Mouse (Mus musculus) fibroblast of lung, adult 2 months (primary cell): Measurements from ENCODE around the gene Rps18.
A peak's percentile ranks its signal among the peaks of the same experiment; 100 is the strongest.
"Not testable (repeated sequence)": the region's sequence is repeated elsewhere in the genome, so short reads cannot be mapped to it uniquely, and the experiment has no call there.

Experiments used
- DNase-seq: peaks from one replicate; pipeline ENCODE4 v3.0.0-alpha.2; 2011; ENCODE audit warnings: low read depth

The Rps18 gene

DNA sequence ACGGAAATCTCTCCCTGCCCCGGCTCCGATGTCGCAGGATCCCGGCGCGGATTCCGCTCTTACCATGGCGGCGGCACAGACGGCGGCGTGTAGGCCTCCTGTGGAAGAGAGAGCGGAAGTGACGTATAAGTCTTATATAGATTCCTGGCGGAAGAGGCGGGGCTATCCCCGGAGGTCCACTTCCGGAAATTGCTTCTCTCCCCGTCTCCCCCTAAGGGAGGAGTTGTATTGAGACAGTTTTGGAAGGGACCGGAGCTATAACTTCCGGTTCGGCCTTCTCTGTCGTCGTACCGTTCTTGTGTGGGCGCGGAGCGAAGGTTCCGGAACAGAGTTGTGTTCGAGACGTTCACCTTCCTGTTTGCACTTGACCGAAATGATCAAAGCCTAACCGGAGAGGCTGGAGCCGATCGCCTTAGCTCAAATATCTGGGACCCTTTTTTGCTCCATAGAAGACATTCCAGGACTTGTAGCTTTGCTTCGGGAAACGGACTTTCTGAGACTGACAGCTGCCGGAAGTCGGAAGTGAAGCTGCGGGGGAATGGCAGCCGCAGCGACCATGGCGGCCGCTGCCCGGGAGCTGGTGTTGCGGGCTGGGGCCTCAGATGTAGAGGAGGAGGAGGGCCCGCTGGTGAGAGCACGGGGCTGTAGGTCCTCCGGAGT is at the start of gene Rps18, which contains the start of gene Vps52:
TSS of gene Rps18 (minus strand) at position 447 of the 660 bp plus-strand sequence.
TSS of gene Vps52 (plus strand) at position 258 of the 660 bp plus-strand sequence.
- DNase-seq = peak; percentile 98

DNA sequence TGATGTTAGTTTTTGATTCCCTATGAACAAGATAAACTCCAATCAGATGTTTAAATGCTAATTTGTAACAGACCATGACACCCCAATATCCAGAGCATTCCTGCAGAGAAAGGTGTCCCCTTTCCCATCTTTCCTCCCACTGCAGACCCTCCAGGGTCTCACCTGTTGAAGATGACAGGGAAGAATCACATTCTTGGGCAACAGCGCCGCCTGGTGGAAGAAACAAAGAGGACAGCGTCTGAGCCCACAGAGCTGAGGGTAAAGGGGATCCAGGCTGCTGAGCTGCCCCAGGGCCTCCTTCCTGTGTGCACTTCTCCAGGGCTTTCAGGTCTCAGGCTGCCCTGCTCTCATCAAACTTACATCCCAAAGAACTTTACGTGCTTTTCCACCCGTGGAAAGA is 47.6 kb upstream of the Rps18 start:
- no peak for DNase-seq

DNA sequence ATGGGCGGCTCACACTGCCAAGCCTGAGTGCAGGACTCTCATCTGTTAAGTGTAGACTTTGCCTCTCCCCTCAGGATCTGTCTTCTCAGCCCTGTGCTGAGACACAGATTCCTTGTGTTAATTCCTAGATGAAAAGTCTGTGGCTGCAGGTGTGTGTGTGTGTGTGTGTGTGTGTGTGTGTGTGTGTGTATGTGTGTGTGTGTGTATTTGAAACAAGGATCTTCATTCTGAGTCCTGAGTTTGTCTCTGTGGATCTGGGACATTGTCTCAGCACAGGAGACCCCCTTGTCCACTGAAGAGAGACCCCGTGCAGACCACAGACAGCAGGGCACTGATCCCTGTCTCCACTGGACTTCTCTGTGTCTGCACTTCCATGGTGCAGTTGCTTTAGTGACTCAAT is 45.0 kb upstream of the Rps18 start:
- DNase-seq = not testable (repeated sequence)

DNA sequence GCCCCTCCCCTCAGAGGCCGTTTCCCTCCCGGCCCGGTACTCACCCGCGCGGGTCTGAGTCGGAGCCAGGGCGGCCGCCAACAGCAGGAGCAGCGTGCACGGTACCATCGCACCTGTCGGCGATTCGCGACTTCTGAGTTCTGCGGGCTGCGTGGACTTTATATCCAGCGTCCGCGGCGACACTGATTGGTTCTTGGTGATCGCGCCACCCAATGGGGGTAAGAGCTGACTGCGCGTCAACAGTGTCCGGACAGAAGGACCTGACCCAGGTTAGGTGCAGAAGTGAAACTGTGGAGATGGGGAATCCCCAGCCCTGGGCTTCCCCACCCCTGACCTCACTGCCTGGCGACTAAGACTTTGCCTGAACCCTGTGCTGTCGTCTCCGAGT is 44.3 kb upstream of the Rps18 start, which contains the start of gene H2-K1:
TSS of gene H2-K1 (minus strand) at position 198 of the 388 bp plus-strand sequence.
- peak; percentile 77 for DNase-seq

DNA sequence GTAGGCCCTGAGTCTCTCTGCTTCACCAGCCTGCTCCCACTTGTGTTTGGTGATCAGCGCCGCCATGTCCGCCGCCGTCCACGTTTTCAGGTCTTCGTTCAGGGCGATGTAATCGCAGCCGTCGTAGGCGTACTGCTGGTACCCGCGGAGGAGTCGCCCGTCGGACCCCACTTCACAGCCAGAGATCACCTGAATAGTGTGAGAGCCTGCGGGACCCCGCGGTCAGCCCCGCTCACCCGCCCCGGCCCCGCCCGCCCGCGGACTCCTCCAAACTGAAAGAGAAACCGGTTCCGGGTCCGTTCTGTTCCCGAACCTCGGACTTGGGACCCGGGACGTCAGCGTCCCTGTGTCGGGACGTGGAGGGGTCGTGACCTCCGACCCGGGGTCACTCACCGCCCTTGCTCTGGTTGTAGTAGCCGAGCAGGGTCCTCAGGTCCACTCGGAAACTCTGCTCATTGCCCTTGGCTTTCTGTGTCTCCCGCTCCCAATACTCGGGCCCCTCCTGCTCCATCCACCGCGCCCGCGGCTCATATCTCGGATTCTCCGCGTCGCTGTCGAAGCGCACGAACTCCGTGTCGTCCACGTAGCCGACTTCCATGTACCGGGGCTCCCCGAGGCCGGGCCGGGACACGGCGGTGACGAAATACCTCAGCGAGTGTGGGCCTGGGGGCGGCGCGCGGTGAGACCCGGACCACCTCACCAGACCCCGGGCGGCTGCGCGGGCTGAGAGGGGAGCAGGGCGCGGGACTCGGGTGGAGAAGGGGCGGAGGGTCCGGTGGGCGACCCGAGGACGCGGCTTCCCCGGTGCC is 43.7 kb upstream of the Rps18 start:
- no peak for DNase-seq

DNA sequence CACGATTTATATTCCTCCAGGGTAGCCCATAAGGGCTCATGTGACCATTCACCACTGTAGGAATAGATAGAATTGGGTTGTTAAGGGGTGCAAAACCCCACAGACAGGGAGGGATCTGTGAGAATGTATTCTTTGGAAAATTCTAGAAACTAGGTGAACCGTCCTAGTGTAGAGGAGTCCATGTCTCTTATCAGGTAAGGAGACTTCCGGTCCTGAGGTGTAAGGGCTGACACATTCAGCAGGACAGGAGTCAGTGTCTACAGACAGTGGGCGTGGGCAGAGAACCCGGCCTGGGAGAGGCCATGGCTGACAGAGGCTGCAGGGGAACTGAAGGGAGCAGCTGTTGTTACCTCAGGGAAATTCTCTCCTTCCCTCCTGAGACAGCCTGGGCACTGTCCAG is 42.9 kb upstream of the Rps18 start:
- DNase-seq = not testable (repeated sequence)

DNA sequence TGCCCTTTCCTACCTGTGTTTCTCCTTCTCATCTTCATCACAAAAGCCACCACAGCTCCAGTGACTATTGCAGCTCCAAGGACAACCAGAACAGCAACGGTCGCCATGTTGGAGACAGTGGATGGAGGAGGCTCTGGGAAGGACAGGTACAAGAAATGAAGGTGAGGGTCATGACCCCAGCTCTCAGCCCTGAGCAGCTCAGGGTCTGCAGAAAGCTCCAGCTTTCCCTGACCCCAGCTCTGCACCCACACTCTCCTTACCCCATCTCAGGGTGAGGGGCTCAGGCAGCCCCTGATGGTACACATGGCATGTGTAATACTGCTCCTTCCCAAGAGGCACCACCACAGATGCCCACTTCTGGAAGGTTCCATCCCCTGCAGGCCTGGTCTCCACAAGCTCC is 41.2 kb upstream of the Rps18 start:
- not testable (repeated sequence) for DNase-seq

DNA sequence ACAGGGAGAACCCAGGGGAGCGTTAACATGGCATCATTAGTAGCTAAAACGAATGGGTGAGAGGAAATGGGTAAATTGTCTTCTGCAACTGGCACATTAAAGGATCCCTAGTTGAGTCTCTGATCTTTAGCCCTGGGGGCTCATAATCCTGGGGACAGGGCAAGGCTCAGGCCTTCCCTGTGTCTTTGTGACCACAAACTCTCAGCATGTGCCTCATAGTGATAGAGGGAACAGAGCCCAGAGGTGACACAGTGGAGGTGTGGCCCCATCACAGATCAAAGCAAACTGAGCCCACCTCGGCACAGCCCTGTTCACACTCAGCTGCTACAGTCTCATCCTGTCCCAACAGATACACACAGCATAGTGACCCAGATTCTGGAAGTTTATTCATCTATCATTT is 39.9 kb upstream of the Rps18 start:
- DNase-seq = no peak

DNA sequence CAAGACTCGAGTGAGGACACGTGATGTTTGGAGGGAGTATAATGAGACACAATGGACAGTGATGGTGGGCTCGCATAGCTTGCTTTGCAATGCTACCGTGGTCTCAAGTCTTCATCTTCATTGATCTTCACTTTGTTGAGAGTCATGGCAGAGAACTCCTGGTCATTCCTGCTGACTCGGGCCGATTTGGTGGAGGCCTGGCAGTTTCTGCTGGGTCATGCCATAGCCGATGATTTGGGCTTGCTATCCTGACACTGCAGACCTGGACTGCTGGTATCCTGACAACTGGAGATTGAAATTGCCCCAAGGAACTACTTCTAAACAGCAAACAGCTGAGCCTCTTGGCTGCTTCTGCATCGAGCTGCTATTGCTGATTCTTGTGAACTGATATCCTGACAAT is 39.2 kb upstream of the Rps18 start:
- DNase-seq = no peak

DNA sequence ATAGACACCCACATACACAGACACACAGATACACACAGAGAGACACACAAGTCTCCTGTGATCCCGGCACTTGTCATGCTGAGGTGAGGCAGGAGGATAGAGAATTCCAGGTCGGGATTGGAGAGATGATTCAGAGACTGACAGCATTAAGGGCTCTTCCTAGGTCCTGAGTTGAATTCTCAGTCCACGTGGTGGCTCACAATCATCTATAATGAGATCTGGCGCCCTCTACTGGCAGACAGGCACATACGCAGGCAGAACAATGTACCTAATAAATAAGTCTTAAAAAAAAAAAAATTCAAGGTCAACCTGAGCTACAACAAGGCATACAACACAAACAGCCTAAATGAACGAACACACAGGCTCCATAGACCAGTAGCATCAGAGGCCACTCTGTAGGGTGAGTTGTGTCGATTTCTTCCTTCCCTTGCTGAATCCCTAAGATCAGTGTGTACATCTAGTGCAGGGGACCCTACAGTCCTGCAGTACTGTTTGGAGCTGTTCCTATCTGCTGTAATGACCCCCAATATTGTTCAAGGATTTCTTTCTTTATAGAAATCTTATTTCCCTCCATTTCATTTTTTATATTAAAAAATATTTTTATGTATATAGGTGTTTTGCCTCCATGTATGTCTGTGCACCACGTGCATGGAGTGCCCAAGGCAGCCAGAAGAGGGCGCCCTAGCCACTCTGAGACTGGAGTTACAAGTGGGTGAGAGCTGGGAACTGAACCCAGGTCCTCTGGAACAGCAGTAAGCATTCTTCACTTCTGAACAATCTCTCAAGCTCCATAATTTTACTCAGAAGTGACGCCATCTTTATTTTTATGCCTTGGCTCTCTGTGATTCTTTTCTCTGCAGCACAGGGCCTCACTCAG is 36.2 kb upstream of the Rps18 start:
- DNase-seq = no peak

DNA sequence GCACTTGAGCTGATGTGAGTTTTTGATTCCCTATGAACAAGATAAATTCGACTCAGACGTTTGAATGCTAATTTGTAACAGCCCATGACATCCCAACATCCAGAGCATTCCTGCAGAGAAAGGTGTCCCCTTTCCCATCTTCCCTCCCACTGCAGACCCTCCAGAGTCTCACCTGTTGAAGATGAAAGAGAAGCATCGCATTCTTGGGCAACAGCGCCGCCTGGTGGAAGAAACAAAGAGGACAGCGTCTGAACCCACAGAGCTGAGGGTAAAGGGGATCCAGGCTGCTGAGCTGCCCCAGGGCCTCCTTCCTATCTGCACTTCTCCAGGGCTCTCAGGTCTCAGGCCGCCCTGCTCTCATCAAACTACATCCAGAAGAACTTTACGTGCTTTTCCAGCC is 26.3 kb upstream of the Rps18 start:
- DNase-seq = not testable (repeated sequence)

DNA sequence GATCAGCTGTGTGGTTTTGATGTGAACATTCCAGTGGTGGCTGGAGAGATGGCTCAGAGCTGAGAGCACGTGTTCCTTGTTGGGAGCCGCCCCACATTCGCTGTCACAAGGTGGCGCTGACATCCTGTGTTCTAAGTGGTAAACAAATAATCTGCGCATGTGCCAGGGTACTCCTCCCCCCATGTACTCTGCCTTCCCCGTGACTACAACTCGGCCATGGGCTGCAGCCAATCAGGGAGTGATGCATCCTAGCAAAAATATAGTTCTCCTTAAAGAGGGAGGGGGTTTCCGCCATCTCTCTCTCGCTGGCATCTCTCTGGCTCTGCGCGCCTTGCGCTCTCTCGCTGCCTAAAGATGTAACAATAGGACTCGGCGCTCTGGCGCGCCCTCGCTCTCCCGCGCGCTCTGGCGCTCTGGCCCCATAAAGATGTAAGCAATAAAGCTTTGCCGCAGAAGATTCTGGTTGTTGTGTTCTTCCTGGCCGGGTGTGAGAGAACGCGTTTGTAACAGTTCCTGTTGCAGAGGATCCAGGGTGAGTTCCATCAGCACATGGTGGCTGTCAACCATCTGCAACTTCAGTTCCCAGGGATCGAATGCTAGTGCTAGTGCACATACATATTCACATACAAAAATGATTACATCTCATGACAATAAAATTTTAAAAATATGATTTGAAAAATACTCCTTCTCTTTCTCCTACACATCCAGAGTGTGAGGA is 25.6 kb upstream of the Rps18 start:
- DNase-seq = peak; percentile 96

DNA sequence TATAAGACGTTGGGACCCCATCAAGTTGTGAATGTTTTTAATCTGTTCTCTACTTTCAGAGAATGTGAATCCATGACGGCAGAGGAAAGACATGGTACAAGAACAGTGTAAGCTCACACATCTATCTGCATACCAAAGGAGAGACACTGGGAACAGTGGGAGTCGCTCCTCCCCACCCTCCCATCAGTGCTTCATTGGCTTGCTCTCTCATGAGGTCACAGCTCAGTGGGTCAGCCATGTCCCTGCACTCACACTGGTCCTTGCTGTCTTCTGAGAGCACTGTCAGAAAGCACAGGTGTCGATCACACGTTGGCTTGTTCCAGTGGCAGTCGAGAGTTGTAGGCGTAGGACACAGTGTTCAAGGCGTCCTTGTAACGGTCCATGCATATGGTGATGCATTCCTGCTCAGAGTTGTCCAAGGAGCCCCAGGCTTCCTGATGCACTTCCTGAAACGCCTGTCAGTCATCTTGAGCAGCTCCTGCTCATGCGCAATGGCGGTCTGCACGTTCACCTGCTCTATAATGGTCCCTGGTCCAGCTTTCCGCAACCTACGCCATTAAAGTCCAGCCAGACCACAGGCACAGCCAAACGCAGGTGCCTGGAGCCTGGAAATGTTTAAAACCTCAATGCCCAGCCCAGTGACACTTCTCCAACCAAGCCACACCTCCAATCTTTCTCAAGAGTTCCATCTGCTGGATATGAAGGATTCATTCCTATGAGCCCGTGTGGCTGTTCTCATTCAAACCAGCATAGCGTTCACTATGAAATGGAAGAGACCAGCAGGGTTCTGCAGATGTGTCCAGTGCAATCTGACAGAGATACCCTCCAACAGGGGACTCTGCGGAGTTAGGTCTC is 24.6 kb upstream of the Rps18 start:
- DNase-seq = no peak

DNA sequence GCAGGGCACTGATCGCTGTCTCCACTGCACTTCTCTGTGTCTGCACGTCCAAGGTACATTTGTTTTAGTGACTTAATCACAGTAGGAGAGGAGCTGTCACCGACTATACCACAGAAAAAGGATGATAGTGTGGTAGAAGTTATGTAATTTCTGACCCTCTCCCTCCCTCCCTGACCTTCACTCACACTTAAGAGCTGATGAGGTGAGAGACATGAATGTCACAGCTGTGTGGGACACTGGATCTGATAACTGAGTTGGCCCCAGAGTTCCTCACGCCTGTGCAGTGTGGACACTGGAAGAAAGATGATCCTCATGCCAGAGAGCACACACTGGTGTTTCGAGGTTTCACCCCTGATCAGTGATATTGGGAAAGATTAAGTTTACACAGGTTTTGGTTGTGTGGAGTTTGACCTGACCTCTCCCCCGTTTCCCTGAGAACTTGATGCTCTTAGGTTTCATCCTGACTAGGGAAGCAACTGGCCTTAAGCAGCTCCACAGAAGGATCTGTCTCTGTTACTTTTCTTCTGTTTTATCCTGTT is 23.8 kb upstream of the Rps18 start:
- DNase-seq = no peak

DNA sequence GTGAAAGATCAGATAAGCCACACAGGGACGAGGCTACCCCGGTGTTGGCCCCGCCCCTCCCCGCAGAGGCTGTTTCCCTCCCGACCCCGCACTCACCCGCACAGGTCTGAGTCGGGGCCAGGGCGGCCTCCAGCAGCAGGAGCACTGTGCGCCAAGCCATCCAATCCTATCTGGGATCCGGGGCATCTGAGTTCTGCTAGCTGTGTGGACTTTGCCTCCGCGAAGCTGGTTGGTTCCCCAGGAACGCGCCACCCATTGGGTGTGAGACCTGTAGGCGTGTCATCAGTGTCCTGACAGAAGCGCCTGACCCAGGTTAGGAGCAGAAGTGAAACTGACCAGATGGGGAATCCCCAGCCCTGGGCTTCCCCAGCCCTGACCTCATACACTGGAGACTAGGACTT is 22.8 kb upstream of the Rps18 start:
- no peak for DNase-seq

DNA sequence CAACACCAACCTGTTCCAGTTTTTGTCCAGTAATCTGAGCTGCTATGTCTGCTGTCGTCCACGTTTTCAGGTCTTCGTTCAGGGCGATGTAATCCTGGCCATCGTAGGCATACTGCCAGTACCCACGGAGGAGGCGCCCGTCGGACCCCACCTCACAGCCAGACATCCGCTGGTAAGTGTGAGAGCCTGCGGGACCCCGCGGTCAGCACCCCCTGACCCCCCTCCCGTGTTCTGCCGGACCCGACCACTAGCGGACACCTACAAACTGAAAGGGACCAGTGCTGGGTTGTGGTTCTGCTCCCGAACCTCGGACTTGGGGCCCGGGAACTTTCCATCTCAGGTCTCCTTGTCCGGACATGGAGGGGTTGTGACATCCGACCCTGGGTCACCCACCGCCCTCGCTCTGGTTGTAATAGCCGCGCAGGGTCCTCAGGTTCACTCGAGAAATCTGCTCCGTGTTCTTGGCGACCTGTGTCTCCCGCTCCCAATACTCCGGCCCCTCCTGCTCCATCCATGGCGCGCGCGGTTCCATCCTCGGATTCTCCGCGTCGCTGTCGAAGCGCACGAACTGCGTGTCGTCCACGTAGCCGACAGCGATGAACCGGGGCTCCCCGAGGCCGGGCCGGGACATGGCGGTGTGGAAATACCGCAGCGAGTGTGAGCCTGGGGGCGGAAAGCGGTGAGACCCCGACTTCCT is 22.2 kb upstream of the Rps18 start:
- no peak for DNase-seq

DNA sequence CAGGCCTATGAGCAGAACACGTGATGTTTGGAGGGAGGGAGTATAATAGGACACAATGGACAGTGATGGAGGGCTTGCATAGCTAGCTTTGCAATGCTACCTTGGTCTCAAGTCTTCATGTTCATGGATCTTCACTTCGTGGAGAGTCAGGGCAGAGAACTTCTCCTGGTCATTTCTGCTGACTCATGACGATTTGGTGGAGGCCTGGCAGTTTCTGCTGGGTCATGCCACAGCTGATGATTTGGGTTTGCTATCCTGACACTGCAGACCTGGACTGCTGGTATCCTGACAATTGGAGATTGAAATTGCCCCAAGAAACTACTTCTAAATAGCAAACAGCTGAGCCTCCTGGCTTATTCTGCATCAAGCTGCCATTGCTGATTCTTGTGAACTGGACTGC is 17.8 kb upstream of the Rps18 start:
- no peak for DNase-seq

DNA sequence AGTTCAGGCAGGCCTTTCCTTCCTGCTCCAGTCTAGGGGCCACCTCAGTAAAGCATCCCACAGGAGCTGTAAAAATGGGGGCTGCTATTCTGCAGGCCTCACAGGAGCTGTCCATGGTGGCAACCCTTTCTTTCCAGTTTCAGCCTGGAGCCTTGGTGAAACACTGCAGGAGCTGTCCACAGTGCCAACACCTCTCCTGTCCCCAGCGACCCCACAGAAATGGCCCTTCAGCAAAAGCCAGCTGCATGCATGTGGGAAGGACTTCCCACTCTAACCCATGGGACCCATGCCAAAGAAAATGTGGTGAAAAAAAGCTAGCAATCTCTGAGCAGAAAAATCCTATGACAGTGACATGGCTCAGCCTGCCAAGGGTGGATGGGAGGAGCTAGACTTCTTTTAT is 16.9 kb upstream of the Rps18 start:
- no peak for DNase-seq

DNA sequence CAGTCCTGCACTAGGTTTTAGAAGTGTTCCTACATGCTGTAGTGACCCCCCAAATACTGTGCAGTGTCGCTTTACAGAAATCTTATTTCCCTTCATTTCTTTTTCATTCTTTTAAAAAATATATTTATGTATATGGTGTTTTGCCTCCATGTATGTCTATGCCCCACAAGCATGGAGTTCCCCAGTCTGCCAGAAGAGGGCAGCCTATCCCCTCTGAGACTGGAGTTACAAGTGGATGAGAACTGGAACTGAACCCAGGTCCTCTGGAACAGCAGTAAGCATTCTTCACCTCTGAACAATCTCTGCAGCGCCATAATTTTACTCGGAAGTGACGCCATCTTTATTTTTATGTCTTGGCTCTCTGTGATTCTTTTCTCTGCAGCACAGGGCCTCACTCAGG is 13.6 kb upstream of the Rps18 start:
- no peak for DNase-seq

DNA sequence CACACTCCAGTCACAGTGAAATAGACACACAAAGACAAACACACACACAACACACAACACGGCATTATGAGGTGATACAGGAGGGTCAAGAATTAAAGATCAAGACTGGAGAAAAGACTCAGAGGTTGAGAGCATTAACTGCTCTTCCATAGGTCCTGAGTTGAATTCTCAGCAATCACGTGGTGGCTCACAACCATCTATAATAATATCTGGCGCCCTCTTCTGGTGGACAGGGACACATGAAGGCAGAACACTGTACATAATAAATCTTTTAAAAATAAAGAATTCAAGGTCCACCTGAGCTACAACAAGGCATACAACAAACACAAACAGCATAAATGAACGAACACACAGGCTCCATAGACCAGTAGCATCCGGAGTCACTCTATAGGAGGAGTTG is 13.1 kb upstream of the Rps18 start:
- no peak for DNase-seq
